Mouse (Mus musculus): Measurements from ENCODE around the gene Filip1l.

DNA sequence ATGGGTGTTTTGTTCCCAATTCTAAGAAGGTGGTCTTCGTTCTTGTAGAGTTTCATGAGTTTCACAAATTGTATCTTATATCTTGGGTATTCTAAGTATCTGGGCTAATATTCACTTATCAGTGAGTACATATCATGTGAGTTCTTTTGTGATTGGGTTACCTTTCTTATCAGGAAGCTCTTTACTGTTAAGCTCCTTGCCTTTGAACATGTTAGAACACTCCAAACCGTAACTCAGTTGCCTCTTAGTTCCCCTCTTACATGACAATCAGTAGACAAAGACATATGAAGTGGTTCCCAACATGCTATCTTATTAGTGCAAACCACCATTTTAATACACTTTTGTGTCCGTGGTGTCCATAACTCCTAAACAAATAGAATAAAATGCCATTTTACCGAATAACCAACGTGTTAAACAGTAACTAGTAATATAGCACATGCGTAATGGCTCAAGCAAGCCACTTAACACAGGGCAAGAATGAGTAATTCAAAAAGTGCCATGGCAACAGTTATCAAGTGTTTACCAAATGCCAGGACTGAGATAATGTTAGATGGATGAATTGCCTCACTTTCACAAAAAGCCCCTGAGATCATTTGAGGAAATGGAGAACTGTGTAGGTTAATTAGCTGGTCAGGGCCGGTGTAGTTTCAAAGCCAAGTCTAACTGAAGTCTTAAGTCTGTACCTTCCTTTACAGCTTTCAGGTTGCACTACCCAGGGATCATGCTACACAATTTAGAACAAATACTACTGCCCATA is 215.9 kb downstream of the Filip1l start:
- TF ChIP-seq CTCF (IDR thresholded peaks at IDR 0.05; ENCODE audit: borderline replicate concordance, control insufficient read depth, extremely low read depth, insufficient read depth, low read length, poor library complexity) = no peak
- no peak for TF ChIP-seq POLR2A (IDR thresholded peaks at IDR 0.05; ENCODE audit: control insufficient read depth, extremely low read depth, insufficient read depth, low read length, poor library complexity)
